Mouse (Mus musculus) left cerebral cortex, adult 8-10 months (tissue): ENCODE measurements at regions not wholly inside any gene's neighbourhood (a gene's known extent, or its start where the extent isn't known, plus 50 kb on each side); places are given as distances from the start of the nearest gene placed in this dataset.
A peak's percentile ranks its signal among the peaks of the same experiment; 100 is the strongest.

Experiments
- DNase-seq, 2 experiments: peaks; one replicate each; pipeline ENCODE4 v3.0.0; 2022; ENCODE audit warnings: low spot score in 2 of 2

DNA sequence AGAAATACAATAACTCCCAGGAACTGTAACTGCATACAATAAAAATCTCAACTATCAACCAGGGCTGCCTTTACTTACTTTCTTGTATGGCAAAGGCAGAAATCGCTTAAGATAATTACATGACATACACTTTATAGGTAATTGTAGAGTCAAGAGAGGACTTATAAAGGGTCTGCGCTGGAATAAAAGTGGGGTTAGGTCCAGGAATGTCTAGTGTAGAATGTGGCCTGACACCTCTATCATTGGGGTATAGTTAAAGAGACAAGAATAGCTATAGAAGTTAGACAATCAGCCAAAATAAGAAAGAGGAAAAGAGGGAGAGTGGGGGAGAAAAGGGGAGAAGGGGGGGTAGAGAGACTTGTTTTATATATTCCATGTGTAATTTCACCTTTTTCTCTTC is 144.8 kb upstream of the Gimd1 start:
- DNase-seq: no peak

DNA sequence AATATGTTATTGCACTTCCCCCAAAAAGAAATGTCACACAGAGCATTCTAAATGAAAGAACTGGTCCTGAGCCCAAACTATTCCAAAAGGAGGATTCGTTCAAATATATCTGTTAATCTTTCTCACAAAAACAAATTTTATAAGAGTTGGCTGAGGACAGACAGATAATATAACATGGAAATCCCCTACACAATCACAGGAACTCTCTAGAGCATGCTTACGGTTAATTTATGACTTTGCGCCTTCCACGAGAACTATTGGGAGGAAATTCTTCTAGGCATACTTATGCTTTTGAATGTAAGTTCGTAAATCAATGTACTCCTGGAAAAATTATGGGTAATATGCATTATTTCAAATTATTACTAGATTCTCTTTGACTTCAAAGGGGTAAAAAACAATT is 144.1 kb upstream of the Gimd1 start:
- DNase-seq: no peak

- peak in 1 of 2 experiments; percentile 9 for DNase-seq
These were observed 123.5 kb upstream of the Gimd1 start for GRCm38 (mm10) chr3:132506095-132506494.

GRCm38 (mm10) chr3:132510240-132510639 is 119.4 kb upstream of the Gimd1 start:
- no peak for DNase-seq

DNA sequence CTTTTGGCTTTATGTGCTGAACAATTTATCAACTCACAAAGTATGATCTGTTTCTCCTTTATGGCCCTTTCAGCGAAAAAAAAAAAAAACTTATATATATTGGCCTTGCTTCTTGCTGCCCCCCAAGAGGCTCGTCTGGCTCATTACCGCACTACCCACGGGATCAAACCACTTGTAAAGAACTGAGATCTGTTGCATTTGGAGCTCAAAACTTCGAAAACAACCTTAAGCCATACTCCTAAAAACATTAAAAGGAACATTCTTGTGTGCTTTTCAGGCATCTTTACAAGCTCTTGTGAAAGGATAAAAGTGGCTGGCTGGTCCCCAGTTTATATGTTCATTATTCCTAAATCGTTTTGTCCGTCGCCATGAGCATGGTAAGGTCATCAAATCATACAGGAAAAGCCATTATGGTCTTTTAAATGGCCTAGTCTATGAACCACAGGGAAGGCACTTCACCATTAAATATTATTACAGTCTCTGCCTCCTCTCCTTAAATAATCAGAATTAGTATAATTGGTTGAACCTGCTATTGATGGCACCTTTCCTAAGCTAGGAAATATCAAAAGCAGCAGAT is 117.0 kb upstream of the Gimd1 start:
- no peak for DNase-seq

DNA sequence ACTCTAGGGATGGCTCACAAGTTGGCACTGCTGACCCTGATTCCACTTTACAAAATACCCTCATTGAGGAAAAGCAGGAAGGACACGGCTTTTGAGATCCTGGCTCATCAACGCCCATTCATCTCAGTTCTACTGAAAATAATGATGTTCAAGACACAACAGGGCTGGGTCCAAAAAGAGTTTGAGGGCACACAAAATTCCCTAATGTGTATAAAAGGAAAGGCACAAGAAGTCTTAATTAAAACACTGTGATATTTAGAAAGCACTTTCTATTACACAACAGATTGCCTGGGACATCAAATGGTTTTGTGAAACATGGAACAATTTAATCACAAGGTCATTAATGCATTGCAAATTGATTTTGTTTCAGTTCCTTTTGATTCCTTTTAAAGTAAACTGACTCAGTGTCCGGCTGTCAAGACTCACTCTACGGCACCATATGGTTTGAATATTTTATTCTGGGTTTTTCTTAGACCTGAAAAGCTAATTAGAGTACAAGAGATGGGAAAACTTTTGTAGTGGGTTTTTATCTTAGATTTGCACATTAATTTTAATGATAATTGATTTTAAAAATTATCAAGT is 96.2 kb upstream of the Gimd1 start:
- DNase-seq: no peak

DNA sequence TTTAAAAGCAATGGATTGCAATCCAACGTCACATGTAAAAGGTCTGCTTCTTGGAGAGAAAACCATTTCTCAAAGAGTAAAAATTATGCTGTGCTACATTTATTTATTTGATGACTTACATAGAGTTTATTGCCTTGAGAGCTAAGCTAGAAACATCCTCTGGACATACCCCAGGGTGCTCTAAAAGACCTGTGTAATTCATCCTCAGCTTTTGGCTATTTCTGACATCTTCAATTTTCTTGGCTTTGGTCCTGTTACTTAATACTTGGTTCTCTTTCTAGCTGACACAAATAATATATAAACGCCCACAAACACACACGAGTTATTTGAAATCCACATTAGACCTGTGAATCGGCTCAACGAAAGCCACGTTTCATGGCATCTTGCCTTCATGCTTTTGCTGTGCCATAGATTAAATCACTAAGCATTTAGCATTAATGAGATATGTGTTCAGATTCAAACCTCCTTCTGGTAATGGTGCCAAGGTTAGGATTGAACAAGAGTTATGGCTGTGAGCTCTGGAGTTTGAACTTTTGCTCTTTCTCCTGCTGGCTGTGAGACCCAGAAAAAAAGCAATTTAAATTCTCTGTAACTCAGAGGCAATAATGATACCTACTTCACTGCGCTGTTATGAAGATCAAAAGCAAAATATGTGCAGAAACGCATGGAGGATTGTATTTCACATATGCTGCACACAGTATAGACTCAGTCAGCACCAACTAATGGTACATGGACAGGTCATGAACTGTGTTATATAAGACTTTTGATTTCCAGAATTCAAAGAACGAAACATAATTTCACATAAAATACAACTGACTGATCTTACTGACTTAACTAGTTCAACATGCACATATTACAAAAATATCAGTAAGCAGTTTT is 89.6 kb upstream of the Gimd1 start:
- no peak for DNase-seq

DNA sequence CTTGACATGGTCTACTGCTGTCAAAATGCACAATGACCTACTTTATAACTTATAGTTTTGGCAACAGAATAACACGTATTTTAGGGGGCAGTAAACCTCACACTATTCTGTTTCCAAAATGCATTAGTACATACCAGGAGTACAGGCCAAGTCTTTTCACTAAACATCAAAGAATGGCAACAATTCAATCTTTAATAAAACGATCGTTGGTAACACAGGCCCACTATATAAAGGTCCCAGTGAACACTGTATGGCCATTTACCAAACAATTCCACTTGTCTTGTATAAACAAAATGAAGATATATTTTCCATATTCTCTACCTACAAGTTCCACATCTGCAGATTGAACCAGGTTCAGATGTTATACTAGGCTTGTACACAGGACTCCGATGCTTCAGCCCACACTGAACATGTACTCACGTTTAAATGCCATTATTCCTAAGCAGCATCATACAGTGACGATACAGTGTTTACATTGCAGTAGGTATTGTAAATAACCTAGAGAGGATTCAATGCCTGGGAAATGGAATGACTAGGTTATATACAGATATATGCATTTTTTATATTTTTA is 78.3 kb upstream of the Gimd1 start:
- DNase-seq: no peak

DNA sequence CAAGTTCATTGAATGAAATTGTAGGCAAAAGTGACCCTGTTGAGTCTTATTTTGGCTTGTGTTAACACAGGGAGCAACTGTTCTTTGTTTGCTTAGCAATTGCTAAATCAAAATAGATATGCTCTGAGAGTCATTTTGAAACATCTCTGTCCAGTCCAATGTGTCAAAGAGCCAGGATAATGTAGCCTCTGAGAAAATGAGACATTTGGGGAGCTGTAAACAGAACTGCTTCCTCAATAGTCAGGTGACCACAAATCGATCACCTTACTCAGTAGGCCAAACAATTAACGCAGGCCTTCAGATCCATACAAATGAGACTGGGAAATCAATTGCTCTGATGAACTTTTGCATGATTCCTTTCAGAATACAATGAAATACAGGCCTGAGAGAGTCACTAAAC is 63.9 kb upstream of the Gimd1 start:
- no peak for DNase-seq

GRCm38 (mm10) chr3:132566301-132566700 is 63.3 kb upstream of the Gimd1 start:
- DNase-seq: no peak
